In genomic region chr17:48268276-48268675, GRCm38 (mm10) we compare ENCODE assay signal across 28 mouse cellular contexts. TPM values are rescaled to one million over a fixed set of nuclear protein-coding genes. Genes with fewer than 3 reads are reported as not detected.
DNase-seq lines count a peak whose midpoint lies in the region; ATAC-seq lines count a peak whose summit lies in the region.
"Had no signal": no experiment of that assay in that cellular context is flagged by ENCODE, and none has a peak within 500 bp of the region (broad histone marks: within the 10 kb centered on the region; RNA-seq: fewer than 3 reads in every experiment).

No protein-coding gene starts in this region.

- no peaks in the 10 kb centered on the region for H3K36me3 ChIP-seq in liver, embryonic 12.5 days
- H3K36me3 ChIP-seq in midbrain, embryonic 11.5 days (ENCODE audit: control insufficient read depth, insufficient read depth, low read length) = no peaks in the 10 kb centered on the region
- no peaks in the 10 kb centered on the region for H3K36me3 ChIP-seq in midbrain, embryonic 15.5 days (replicated peaks)
- H3K36me3 ChIP-seq: embryonic facial prominence, embryonic 13.5 days; embryonic facial prominence, embryonic 15.5 days; forebrain, embryonic 10.5 days; forebrain, embryonic 12.5 days had no signal

- intact Hi-C loops in heart, postnatal 14 days (cut with DNase I) = no loop called here

- H3K27me3 ChIP-seq in liver, embryonic 12.5 days (replicated peaks) = no peaks in the 10 kb centered on the region
- no peaks in the 10 kb centered on the region for H3K27me3 ChIP-seq in midbrain, embryonic 11.5 days (ENCODE audit: control insufficient read depth, insufficient read depth, low read length)
- H3K27me3 ChIP-seq in midbrain, embryonic 15.5 days (replicated peaks) = no peaks in the 10 kb centered on the region
- H3K27me3 ChIP-seq: CH12.LX; embryonic facial prominence, embryonic 13.5 days; embryonic facial prominence, embryonic 15.5 days had no signal

- no peaks in the 10 kb centered on the region for H3K9me3 ChIP-seq in liver, embryonic 12.5 days (replicated peaks)
- H3K9me3 ChIP-seq in midbrain, embryonic 11.5 days (ENCODE audit: control insufficient read depth, low read length) = no peaks in the 10 kb centered on the region
- no peaks in the 10 kb centered on the region for H3K9me3 ChIP-seq in midbrain, embryonic 15.5 days
- H3K9me3 ChIP-seq: embryonic facial prominence, embryonic 13.5 days; embryonic facial prominence, embryonic 15.5 days; forebrain, embryonic 10.5 days; forebrain, embryonic 12.5 days; G1E had no signal

- no peak overlapping the region for H3K9ac ChIP-seq in liver, embryonic 12.5 days
- H3K9ac ChIP-seq in midbrain, embryonic 11.5 days (ENCODE audit: low read length) = no peak overlapping the region
- no peak overlapping the region for H3K9ac ChIP-seq in midbrain, embryonic 15.5 days
- H3K9ac ChIP-seq: embryonic facial prominence, embryonic 13.5 days; embryonic facial prominence, embryonic 15.5 days; forebrain, embryonic 12.5 days had no signal

- H3K4me2 ChIP-seq in liver, embryonic 12.5 days = no peak overlapping the region
- no peak overlapping the region for H3K4me2 ChIP-seq in midbrain, embryonic 11.5 days
- no peak overlapping the region for H3K4me2 ChIP-seq in midbrain, embryonic 15.5 days
- H3K4me2 ChIP-seq: embryonic facial prominence, embryonic 13.5 days; embryonic facial prominence, embryonic 15.5 days; forebrain, embryonic 12.5 days had no signal

- DNase-seq in liver = peak; percentile 59
- peak; percentile 6 for DNase-seq in midbrain, embryonic 11.5 days (ENCODE audit: low spot score, missing footprints)
- DNase-seq in heart, postnatal 14 days = no peak
- DNase-seq: adrenal gland, adult 2 months; adrenal gland, postnatal 10 days; adrenal gland, postnatal 25 days; cerebellum, adult 11 months; cerebellum, adult 18-20 months; cerebellum, adult 8-10 months; cerebellum, adult 9-11 months; cerebellum, postnatal 14 days; cerebellum, postnatal 36 days; embryo, embryonic 11 days had no signal

- H3K4me3 ChIP-seq in liver, embryonic 12.5 days = no peak overlapping the region
- H3K4me3 ChIP-seq in midbrain, embryonic 11.5 days (ENCODE audit: low read depth, low read length) = no peak overlapping the region
- no peak overlapping the region for H3K4me3 ChIP-seq in midbrain, embryonic 15.5 days
- H3K4me3 ChIP-seq: embryonic facial prominence, embryonic 13.5 days; embryonic facial prominence, embryonic 15.5 days; erythroblast, embryonic 14.5 days; forebrain, embryonic 10.5 days; forebrain, embryonic 12.5 days had no signal

- H3K4me1 ChIP-seq in liver, embryonic 12.5 days = peaks cover 75% of the 10 kb centered on the region
- H3K4me1 ChIP-seq in midbrain, embryonic 11.5 days (ENCODE audit: control insufficient read depth, insufficient read depth, low read length) = no peaks in the 10 kb centered on the region
- no peaks in the 10 kb centered on the region for H3K4me1 ChIP-seq in midbrain, embryonic 15.5 days
- H3K4me1 ChIP-seq: embryonic facial prominence, embryonic 13.5 days; embryonic facial prominence, embryonic 15.5 days had no signal

- ATAC-seq in liver, embryonic 12.5 days = no peak
- no peak for ATAC-seq in midbrain, embryonic 11.5 days (ENCODE audit: low FRiP score)
- no peak for ATAC-seq in midbrain, embryonic 15.5 days (replicated peaks)
- ATAC-seq: CD4-positive, CD25-positive, alpha-beta regulatory T cell, adult 4 months; forebrain, embryonic 14.5 days; forebrain, embryonic 16.5 days had no signal

- no peak overlapping the region for H3K27ac ChIP-seq in liver, embryonic 12.5 days
- H3K27ac ChIP-seq in midbrain, embryonic 11.5 days (ENCODE audit: low read depth, low read length) = no peak overlapping the region
- H3K27ac ChIP-seq in midbrain, embryonic 15.5 days = no peak overlapping the region
- H3K27ac ChIP-seq: embryonic facial prominence, embryonic 13.5 days; embryonic facial prominence, embryonic 15.5 days; forebrain, embryonic 10.5 days; forebrain, embryonic 12.5 days had no signal

RNA-seq across cellular contexts. Expression of gene Treml4, which starts 4.2 kb away (rescaled TPM):
- 2.8 and 3.7 TPM in 2 replicates for polyA plus RNA-seq in liver, embryonic 12.5 days (2016; fragmentation: Nextera tagmentation; extraction: Ambion mirVana)
- 0.18 and 0.33 TPM in 2 replicates for polyA plus RNA-seq in midbrain, embryonic 11.5 days (2014; fragmentation: Nextera tagmentation; extraction: Ambion mirVana)
- not detected in 2 replicates for polyA plus RNA-seq in midbrain, embryonic 15.5 days (2015; fragmentation: Nextera tagmentation; extraction: Ambion mirVana)
- total RNA-seq in heart, postnatal 14 days (2021) = under 1 TPM in 1 of 2 experiments, not detected in 1; 0.29 TPM
- total RNA-seq: common myeloid progenitor, adult 5-6 weeks had no signal
- polyA plus RNA-seq: brain, embryonic 14.5 days; embryonic facial prominence, embryonic 11.5 days; forebrain, embryonic 10.5 days; forebrain, embryonic 16.5 days had no signal

RNA-seq across cellular contexts. Expression of gene Trem3, which starts 20.7 kb away (rescaled TPM):
- 0.77 and 1.3 TPM in 2 replicates for polyA plus RNA-seq in liver, embryonic 12.5 days (2016; fragmentation: Nextera tagmentation; extraction: Ambion mirVana)
- polyA plus RNA-seq in midbrain, embryonic 11.5 days (2014; fragmentation: Nextera tagmentation; extraction: Ambion mirVana) = not detected in 2 replicates
- polyA plus RNA-seq in midbrain, embryonic 15.5 days (2015; fragmentation: Nextera tagmentation; extraction: Ambion mirVana) = not detected in 2 replicates
- not detected for total RNA-seq in heart, postnatal 14 days (2021)
- total RNA-seq: adrenal gland, postnatal 25 days; CH12.LX; G1E had no signal
- polyA plus RNA-seq: adrenal gland, adult 2 months; CD4-positive, CD25-positive, alpha-beta regulatory T cell, adult 4 months; embryonic facial prominence, embryonic 13.5 days; embryonic facial prominence, embryonic 15.5 days; erythroblast, embryonic 14.5 days; forebrain, embryonic 10.5 days; forebrain, embryonic 12.5 days; forebrain, embryonic 14.5 days; forebrain, embryonic 16.5 days; G1E had no signal

RNA-seq across cellular contexts. Expression of gene Treml2, which starts 31.0 kb away (rescaled TPM):
- polyA plus RNA-seq in liver, embryonic 12.5 days (2016; fragmentation: Nextera tagmentation; extraction: Ambion mirVana) = 6.3 and 7.5 TPM in 2 replicates
- 0.23 and 0.37 TPM in 2 replicates for polyA plus RNA-seq in midbrain, embryonic 11.5 days (2014; fragmentation: Nextera tagmentation; extraction: Ambion mirVana)
- polyA plus RNA-seq in midbrain, embryonic 15.5 days (2015; fragmentation: Nextera tagmentation; extraction: Ambion mirVana) = 0.08 TPM in 1 of 2 replicates, not detected in the other
- under 1 TPM; 0.53 to 1.00 TPM for total RNA-seq in heart, postnatal 14 days (2021)
- polyA plus RNA-seq: forebrain, embryonic 14.5 days; forebrain, embryonic 16.5 days had no signal

RNA-seq across cellular contexts. Expression of gene Trem1, which starts 35.7 kb away (rescaled TPM):
- polyA plus RNA-seq in liver, embryonic 12.5 days (2016; fragmentation: Nextera tagmentation; extraction: Ambion mirVana) = 0.42 and 0.56 TPM in 2 replicates
- 0.12 TPM in 1 of 2 replicates, not detected in the other for polyA plus RNA-seq in midbrain, embryonic 11.5 days (2014; fragmentation: Nextera tagmentation; extraction: Ambion mirVana)
- not detected in 2 replicates for polyA plus RNA-seq in midbrain, embryonic 15.5 days (2015; fragmentation: Nextera tagmentation; extraction: Ambion mirVana)
- total RNA-seq in heart, postnatal 14 days (2021) = under 1 TPM; 0.10 to 0.15 TPM
- total RNA-seq: adrenal gland, postnatal 25 days had no signal
- polyA plus RNA-seq: adrenal gland, adult 2 months; brain, embryonic 14.5 days; CD4-positive, CD25-positive, alpha-beta regulatory T cell, adult 4 months; embryonic facial prominence, embryonic 15.5 days; erythroblast, embryonic 14.5 days; forebrain, embryonic 10.5 days; forebrain, embryonic 12.5 days; forebrain, embryonic 14.5 days; forebrain, embryonic 16.5 days; G1E had no signal

RNA-seq across cellular contexts. Expression of gene B430306N03Rik, which starts 47.7 kb away (rescaled TPM):
- 1.4 and 2.0 TPM in 2 replicates for polyA plus RNA-seq in liver, embryonic 12.5 days (2016; fragmentation: Nextera tagmentation; extraction: Ambion mirVana)
- polyA plus RNA-seq in midbrain, embryonic 11.5 days (2014; fragmentation: Nextera tagmentation; extraction: Ambion mirVana) = 0.03 TPM in 1 of 2 replicates, not detected in the other
- polyA plus RNA-seq in midbrain, embryonic 15.5 days (2015; fragmentation: Nextera tagmentation; extraction: Ambion mirVana) = 0.09 and 0.22 TPM in 2 replicates
- total RNA-seq in heart, postnatal 14 days (2021) = under 1 TPM; 0.10 to 0.20 TPM
- polyA plus RNA-seq: embryonic facial prominence, embryonic 11.5 days; embryonic facial prominence, embryonic 13.5 days; forebrain, embryonic 12.5 days; forebrain, embryonic 14.5 days; forebrain, embryonic 16.5 days had no signal

Comparison
In these comparisons a context has a peak if more than half of its experiments do, and no peak if none do; other contexts are left out.
1. DNase-seq: peak in liver (single experiment) and midbrain, embryonic 11.5 days (single experiment); none in heart, postnatal 14 days (0 of 2).